Mouse (Mus musculus) kidney, embryonic 14.5 days (tissue): ENCODE results near the gene Gys1. TPM values are rescaled to one million over a fixed set of nuclear protein-coding genes. Genes with fewer than 3 reads are reported as not detected.
"Not testable (repeated sequence)": the region's sequence is repeated elsewhere in the genome, so short reads cannot be mapped to it uniquely, and the experiment has no call there.

Experiments
- ATAC-seq: fragments of 200-750 bp; cut with Nextera tagmentation; 2 replicates; pipeline ENCODE4 v1.8.0; 2017; ENCODE audit warnings: moderate number of reproducible peaks, mild to moderate bottlenecking, moderate TSS enrichment, moderate library complexity; ENCODE audit not compliant: low FRiP score, low TSS enrichment
- H3K27ac ChIP-seq: fragments of 300-500 bp; sonication (generic); 2 replicates; pipeline ENCODE4 v1.5.1; 2014; ENCODE audit warnings: low read depth, mild to moderate bottlenecking, low read length, moderate library complexity, mixed read lengths
- H3K27me3 ChIP-seq: fragments of 300-500 bp; sonication (generic); 2 replicates; pipeline ENCODE4 v1.6.1; 2014; ENCODE audit warnings: mild to moderate bottlenecking, low read length; ENCODE audit not compliant: control insufficient read depth, insufficient read depth
- H3K36me3 ChIP-seq: fragments of 300-500 bp; sonication (generic); 2 replicates; pipeline ENCODE4 v1.6.1; 2014; ENCODE audit warnings: low read length, mixed read lengths; ENCODE audit not compliant: control insufficient read depth, insufficient read depth
- H3K4me1 ChIP-seq: fragments of 300-500 bp; sonication (generic); 2 replicates; pipeline ENCODE4 v1.6.1; 2014; ENCODE audit warnings: low read length, mixed read lengths; ENCODE audit not compliant: control insufficient read depth, insufficient read depth
- H3K4me2 ChIP-seq: fragments of 300-500 bp; sonication (generic); replicated peaks from 2 replicates; pipeline ENCODE4 v1.6.1; 2014; ENCODE audit warnings: low read depth, mild to moderate bottlenecking, low read length
- H3K4me3 ChIP-seq: fragments of 300-500 bp; sonication (generic); 2 replicates; pipeline ENCODE4 v1.5.1; 2014; ENCODE audit warnings: mild to moderate bottlenecking, low read length
- H3K9ac ChIP-seq: fragments of 300-500 bp; sonication (generic); 2 replicates; pipeline ENCODE4 v1.6.1; 2014; ENCODE audit warnings: low read depth, mild to moderate bottlenecking, low read length, moderate library complexity
- H3K9me3 ChIP-seq: fragments of 300-500 bp; sonication (generic); 2 replicates; pipeline ENCODE4 v1.6.1; 2016; ENCODE audit warnings: low read length; ENCODE audit not compliant: control insufficient read depth
- WGBS: fragments of 180-500 bp; shearing (Covaris S2); extraction: QIAGEN DNeasy Blood & Tissue Kit; methylation state at CpG from one replicate; pipeline ENCODE4 v1.1.7; 2014; 5-methylcytosine and 5-hydroxymethylcytosine counted together
- polyA plus RNA-seq: library from polyadenylated mRNA; unstranded; fragments of >200 nt; fragmentation: Nextera tagmentation; extraction: Ambion mirVana; gene quantifications from 2 replicates; pipeline ENCODE4 v1.2.1, GENCODE M21; 2014

Gys1 gene
- polyA plus RNA-seq, 1 experiment from 2014 or later: 35.0 TPM

GRCm38 (mm10) chr7:45477003-45477402, 42.4 kb downstream of the Gys1 start:
- no peak for ATAC-seq
- Histone ChIP-seq H3K4me2 (no peak overlapping the region), H3K36me3 (no peaks in the 10 kb centered on the region), H3K4me3 (no peak overlapping the region), H3K27me3 (no peaks in the 10 kb centered on the region), H3K27ac (no peak overlapping the region), H3K9ac (no peak overlapping the region), H3K9me3 (no peaks in the 10 kb centered on the region), H3K4me1 (0 out of 2 replicates have a peak, but pooled peaks cover 3% of the 10 kb centered on the region)
- WGBS: 6% methylated on average over 3 of the region's 3 CpGs

DNA sequence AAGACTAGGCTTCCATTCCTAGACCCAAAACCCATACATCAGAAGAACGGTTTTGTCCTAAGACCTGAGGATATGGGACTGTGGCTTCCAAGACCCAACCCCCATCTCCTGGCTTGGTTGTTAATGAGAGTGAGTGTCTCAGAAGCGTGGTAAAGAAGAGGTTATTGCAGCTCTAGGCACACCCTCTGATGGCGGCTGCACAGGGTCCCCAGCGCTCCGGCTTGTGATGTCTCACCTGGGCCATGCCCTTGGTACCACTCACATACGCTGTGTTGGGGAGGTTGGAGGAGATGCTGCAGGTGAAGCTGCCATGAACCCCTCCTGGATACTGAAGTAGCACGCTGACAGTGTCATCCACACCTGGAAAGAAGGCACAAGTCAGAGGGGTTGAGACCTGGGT, 44.1 kb downstream of the Gys1 start:
- 0 out of 2 replicates have a peak, but pooled peaks cover 3% of the 10 kb centered on the region for H3K4me1 ChIP-seq
- no peaks in the 10 kb centered on the region for H3K36me3 ChIP-seq
- H3K9ac ChIP-seq: no peak overlapping the region
- H3K4me3 ChIP-seq: no peak overlapping the region
- no peaks in the 10 kb centered on the region for H3K9me3 ChIP-seq
- no peaks in the 10 kb centered on the region for H3K27me3 ChIP-seq
- ATAC-seq: no peak
- no peak overlapping the region for H3K27ac ChIP-seq
- whole genome bisulfite sequencing: 91% methylated on average over 7 of the region's 7 CpGs
- H3K4me2 ChIP-seq: no peak overlapping the region

GRCm38 (mm10) chr7:45480310-45480709, 45.7 kb downstream of the Gys1 start:
- H3K4me2 ChIP-seq, H3K27me3 ChIP-seq, H3K4me3 ChIP-seq, H3K9ac ChIP-seq, H3K27ac ChIP-seq, H3K4me1 ChIP-seq, H3K9me3 ChIP-seq, ATAC-seq, H3K36me3 ChIP-seq: not testable (repeated sequence)
- 79% methylated on average over 3 of the region's 4 CpGs for WGBS

GRCm38 (mm10) chr7:45481374-45481927, 46.8 kb downstream of the Gys1 start, which contains the start of gene Tulp2:
Gene Tulp2, plus strand, starts transcription at chr7:45481877.
- H3K36me3 ChIP-seq: no peaks in the 10 kb centered on the region
- WGBS: 45% methylated on average over 15 of the region's 15 CpGs
- 0 out of 2 replicates have a peak, but pooled peaks cover 3% of the 10 kb centered on the region for H3K4me1 ChIP-seq
- H3K4me2 ChIP-seq: no peak within 1 kb of the TSS
- peak; percentile 54 for ATAC-seq
- no peaks in the 10 kb centered on the region for H3K9me3 ChIP-seq
- H3K9ac ChIP-seq: no peak within 1 kb of the TSS
- no peak within 1 kb of the TSS for H3K27ac ChIP-seq
- no peak within 1 kb of the TSS for H3K4me3 ChIP-seq
- no peaks in the 10 kb centered on the region for H3K27me3 ChIP-seq

GRCm38 (mm10) chr7:45482166-45482565, 47.5 kb downstream of the Gys1 start:
- WGBS: 91% methylated on average over 1 of the region's 1 CpGs
- Histone ChIP-seq H3K4me3 (no peak overlapping the region), H3K36me3 (no peaks in the 10 kb centered on the region), H3K9me3 (no peaks in the 10 kb centered on the region), H3K4me2 (no peak overlapping the region), H3K27ac (no peak overlapping the region), H3K4me1 (0 out of 2 replicates have a peak, but pooled peaks cover 2% of the 10 kb centered on the region), H3K27me3 (no peaks in the 10 kb centered on the region), H3K9ac (no peak overlapping the region)
- no peak; the same call in 1 of the 2 replicates for ATAC-seq

GRCm38 (mm10) chr7:45484985-45485384, 50.3 kb downstream of the Gys1 start:
- not testable (repeated sequence) for H3K9ac ChIP-seq, H3K4me3 ChIP-seq, ATAC-seq, H3K4me1 ChIP-seq, H3K27ac ChIP-seq, H3K4me2 ChIP-seq, H3K27me3 ChIP-seq, H3K9me3 ChIP-seq, H3K36me3 ChIP-seq
- 91% methylated on average over 5 of the region's 5 CpGs for WGBS

DNA sequence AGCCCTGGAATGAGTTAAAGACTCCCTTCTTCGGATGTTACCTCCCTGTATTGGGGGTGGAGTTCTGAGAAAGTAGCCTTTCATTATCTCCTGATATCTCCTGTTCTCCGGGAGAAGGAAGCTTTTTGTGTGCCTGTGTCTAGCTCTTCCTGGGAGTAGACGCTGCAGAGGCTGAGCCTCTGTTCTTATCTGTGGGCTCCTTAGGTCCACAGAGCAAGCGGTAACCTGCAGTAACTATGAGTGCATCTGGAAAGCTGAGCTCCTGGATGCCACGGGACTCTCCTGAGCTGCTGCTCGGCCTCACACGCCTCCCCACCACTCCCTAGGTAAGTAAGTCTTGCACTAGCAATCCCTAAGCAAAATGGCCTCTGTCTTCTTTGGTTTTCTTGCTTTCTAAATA, 51.5 kb downstream of the Gys1 start:
- no peak overlapping the region for H3K27ac ChIP-seq
- no peak overlapping the region for H3K9ac ChIP-seq
- no peak overlapping the region for H3K4me3 ChIP-seq
- 73% methylated on average over 7 of the region's 7 CpGs for WGBS
- H3K27me3 ChIP-seq: no peaks in the 10 kb centered on the region
- no peak for ATAC-seq
- H3K9me3 ChIP-seq: no peaks in the 10 kb centered on the region
- H3K4me2 ChIP-seq: no peak overlapping the region
- 0 out of 2 replicates have a peak, but pooled peaks cover 12% of the 10 kb centered on the region for H3K4me1 ChIP-seq
- no peaks in the 10 kb centered on the region for H3K36me3 ChIP-seq

GRCm38 (mm10) chr7:45486761-45487415, 52.2 kb downstream of the Gys1 start, which contains the start of gene Gm45808:
Gene Gm45808, minus strand, starts transcription at chr7:45486811.
- no peak within 1 kb of the TSS for H3K27ac ChIP-seq
- no peaks in the 10 kb centered on the region for H3K27me3 ChIP-seq
- no peak within 1 kb of the TSS for H3K4me2 ChIP-seq
- no peaks in the 10 kb centered on the region for H3K9me3 ChIP-seq
- 0 out of 2 replicates have a peak, but pooled peaks cover under 1% of the 10 kb centered on the region for H3K36me3 ChIP-seq
- ATAC-seq: no peak
- WGBS: 85% methylated on average over 12 of the region's 12 CpGs
- H3K4me1 ChIP-seq: 0 out of 2 replicates have a peak, but pooled peaks cover 17% of the 10 kb centered on the region
- no peak within 1 kb of the TSS for H3K9ac ChIP-seq
- H3K4me3 ChIP-seq: no peak within 1 kb of the TSS

- 0 out of 2 replicates have a peak, but pooled peaks cover 17% of the 10 kb centered on the region for H3K4me1 ChIP-seq
- peak overlapping the region; percentile 39 for H3K4me3 ChIP-seq
- peak overlapping the region; percentile 59; the same call in 1 of the 2 replicates for H3K27ac ChIP-seq
- no peaks in the 10 kb centered on the region for H3K9me3 ChIP-seq
- WGBS: 34% methylated on average over 11 of the region's 11 CpGs
- peaks cover 8% of the 10 kb centered on the region; the same call in 1 of the 2 replicates for H3K36me3 ChIP-seq
- H3K9ac ChIP-seq: peak overlapping the region; percentile 61; the same call in 1 of the 2 replicates
- peak overlapping the region; percentile 72 for H3K4me2 ChIP-seq
- ATAC-seq: peak; percentile 11; the same call in 1 of the 2 replicates
- no peaks in the 10 kb centered on the region for H3K27me3 ChIP-seq
These were observed 53.2 kb downstream of the Gys1 start for GRCm38 (mm10) chr7:45487861-45488292.
